Mouse (Mus musculus) midbrain, embryonic 14.5 days (tissue): ENCODE data around the gene Tdp1. TPM values are rescaled to one million over a fixed set of nuclear protein-coding genes. Genes with fewer than 3 reads are reported as not detected.
A peak's percentile ranks its signal among the peaks of the same experiment; 100 is the strongest.

Experiments used
- ATAC-seq: fragments of 200-750 bp; cut with Nextera tagmentation; 2 replicates; pipeline ENCODE4 v1.8.0; 2017; ENCODE audit warnings: moderate number of reproducible peaks, moderate library complexity; ENCODE audit not compliant: low FRiP score, low TSS enrichment
- DNase-seq: peaks from one replicate; pipeline ENCODE4 v3.0.0-alpha.2; 2015
- H3K27ac ChIP-seq: fragments of 300-500 bp; sonication (generic); replicated peaks from 2 replicates; pipeline ENCODE4 v1.5.1; 2014; ENCODE audit warnings: mild to moderate bottlenecking, low read depth, low read length, moderate library complexity
- H3K27me3 ChIP-seq: fragments of 300-500 bp; sonication (generic); 2 replicates; pipeline ENCODE4 v1.6.1; 2014; ENCODE audit warnings: low read length, control low read depth, mixed read lengths; ENCODE audit not compliant: control insufficient read depth, insufficient read depth
- H3K36me3 ChIP-seq: fragments of 300-500 bp; sonication (generic); 2 replicates; pipeline ENCODE4 v1.6.1; 2014; ENCODE audit warnings: low read length, control low read depth; ENCODE audit not compliant: control insufficient read depth, insufficient read depth
- H3K4me1 ChIP-seq: fragments of 300-500 bp; sonication (generic); 2 replicates; pipeline ENCODE4 v1.6.1; 2014; ENCODE audit warnings: mild to moderate bottlenecking, antibody characterized with exemption, low read length, control low read depth; ENCODE audit not compliant: control insufficient read depth, insufficient read depth
- H3K4me2 ChIP-seq: fragments of 300-500 bp; sonication (generic); 2 replicates; pipeline ENCODE4 v1.6.1; 2014; ENCODE audit warnings: mild to moderate bottlenecking, low read length, moderate library complexity
- H3K4me3 ChIP-seq: fragments of 300-500 bp; sonication (generic); replicated peaks from 2 replicates; pipeline ENCODE4 v1.5.1; 2014; ENCODE audit warnings: low read depth, low read length
- H3K9ac ChIP-seq: fragments of 300-500 bp; sonication (generic); replicated peaks from 2 replicates; pipeline ENCODE4 v1.6.1; 2014; ENCODE audit warnings: mild to moderate bottlenecking, low read length, moderate library complexity
- H3K9me3 ChIP-seq: fragments of 300-500 bp; sonication (generic); 2 replicates; pipeline ENCODE4 v1.6.1; 2016; ENCODE audit warnings: low read length, control low read depth, mixed read lengths; ENCODE audit not compliant: control insufficient read depth
- whole genome bisulfite sequencing: fragments of 180-500 bp; shearing (Covaris S2); extraction: QIAGEN DNeasy Blood & Tissue Kit; methylation state at CpG from one replicate; pipeline ENCODE4 v1.1.7; 2014; 5-methylcytosine and 5-hydroxymethylcytosine counted together
- polyA plus RNA-seq: library from polyadenylated mRNA; unstranded; fragments of >200 nt; fragmentation: Nextera tagmentation; extraction: Ambion mirVana; gene quantifications from 2 replicates; pipeline ENCODE4 v1.2.1, GENCODE M21; 2014

The Tdp1 gene
- polyA plus RNA-seq, 1 experiment from 2014 or later, result 62.1 TPM

- ATAC-seq, result no peak
- Histone ChIP-seq H3K4me1 (peaks cover 15% of the 10 kb centered on the region), H3K27me3 (no peaks in the 10 kb centered on the region), H3K4me2 (no peak overlapping the region), H3K36me3 (no peaks in the 10 kb centered on the region), H3K27ac (no peak overlapping the region), H3K9ac (no peak overlapping the region), H3K9me3 (no peaks in the 10 kb centered on the region), H3K4me3 (no peak overlapping the region)
- 46% methylated on average over 9 of the region's 9 CpGs for whole genome bisulfite sequencing
- DNase-seq, result peak; percentile 59
Observed at GRCm38 (mm10) chr12:99856011-99856410, 28.3 kb upstream of the Tdp1 start.

GRCm38 (mm10) chr12:99858664-99859063 is 25.7 kb upstream of the Tdp1 start:
- Histone ChIP-seq H3K9ac (no peak overlapping the region), H3K4me3 (no peak overlapping the region), H3K4me1 (peaks cover 7% of the 10 kb centered on the region; the same call in 1 of the 2 replicates), H3K4me2 (no peak overlapping the region), H3K27ac (no peak overlapping the region), H3K27me3 (no peaks in the 10 kb centered on the region), H3K9me3 (no peaks in the 10 kb centered on the region), H3K36me3 (no peaks in the 10 kb centered on the region)
- ATAC-seq, result no peak
- 91% methylated on average over 5 of the region's 5 CpGs for WGBS
- DNase-seq, result no peak

- no peaks in the 10 kb centered on the region for H3K36me3 ChIP-seq
- no peak overlapping the region for H3K9ac ChIP-seq
- no peak for ATAC-seq
- no peaks in the 10 kb centered on the region for H3K27me3 ChIP-seq
- 78% methylated on average over 3 of the region's 3 CpGs for WGBS
- no peak overlapping the region for H3K4me3 ChIP-seq
- H3K9me3 ChIP-seq, result no peaks in the 10 kb centered on the region
- peaks cover 7% of the 10 kb centered on the region; the same call in 1 of the 2 replicates for H3K4me1 ChIP-seq
- no peak overlapping the region for H3K4me2 ChIP-seq
- H3K27ac ChIP-seq, result no peak overlapping the region
- DNase-seq, result no peak
Observed at GRCm38 (mm10) chr12:99859391-99860100, 24.8 kb upstream of the Tdp1 start.

GRCm38 (mm10) chr12:99860981-99861380 is 23.3 kb upstream of the Tdp1 start:
- H3K27ac ChIP-seq, result no peak overlapping the region
- no peak for ATAC-seq

GRCm38 (mm10) chr12:99864613-99865012 is 19.7 kb upstream of the Tdp1 start:
- H3K36me3 ChIP-seq, result no peaks in the 10 kb centered on the region
- H3K4me2 ChIP-seq, result no peak overlapping the region
- DNase-seq (no peak), ATAC-seq (no peak)
- no peaks in the 10 kb centered on the region for H3K4me1 ChIP-seq
- H3K4me3 ChIP-seq, result no peak overlapping the region
- no peaks in the 10 kb centered on the region for H3K9me3 ChIP-seq
- H3K27ac ChIP-seq, result no peak overlapping the region
- H3K9ac ChIP-seq, result no peak overlapping the region
- no peaks in the 10 kb centered on the region for H3K27me3 ChIP-seq

More at GRCm38 (mm10) chr12:99860981-99861380, 23.3 kb upstream of the Tdp1 start:
- H3K36me3 ChIP-seq, result no peaks in the 10 kb centered on the region
- peaks cover 6% of the 10 kb centered on the region; the same call in 1 of the 2 replicates for H3K4me1 ChIP-seq
- no peaks in the 10 kb centered on the region for H3K27me3 ChIP-seq
- H3K4me2 ChIP-seq, result no peak overlapping the region
- WGBS, result 78% methylated on average over 4 of the region's 4 CpGs
- H3K4me3 ChIP-seq, result no peak overlapping the region
- H3K9ac ChIP-seq, result no peak overlapping the region
- H3K9me3 ChIP-seq, result no peaks in the 10 kb centered on the region
- DNase-seq, result peak; percentile 82

- Histone ChIP-seq H3K36me3 (no peaks in the 10 kb centered on the region), H3K27ac (no peak overlapping the region), H3K9me3 (no peaks in the 10 kb centered on the region), H3K9ac (no peak overlapping the region), H3K4me1 (no peaks in the 10 kb centered on the region), H3K4me2 (no peak overlapping the region), H3K27me3 (no peaks in the 10 kb centered on the region), H3K4me3 (no peak overlapping the region)
- WGBS, result 90% methylated on average over 1 of the region's 1 CpGs
- no peak for ATAC-seq
- no peak for DNase-seq
Observed at GRCm38 (mm10) chr12:99868821-99869220, 15.5 kb upstream of the Tdp1 start.

- ATAC-seq (no peak), DNase-seq (no peak)
- H3K4me2 ChIP-seq, result no peak overlapping the region
- H3K9ac ChIP-seq, result no peak overlapping the region
- no peak overlapping the region for H3K4me3 ChIP-seq
- H3K9me3 ChIP-seq, result no peaks in the 10 kb centered on the region
- H3K4me1 ChIP-seq, result no peaks in the 10 kb centered on the region
- 38% methylated on average over 3 of the region's 3 CpGs for WGBS
- no peaks in the 10 kb centered on the region for H3K36me3 ChIP-seq
- no peak overlapping the region for H3K27ac ChIP-seq
- no peaks in the 10 kb centered on the region for H3K27me3 ChIP-seq
Observed at GRCm38 (mm10) chr12:99873443-99873842, 10.9 kb upstream of the Tdp1 start.

- ATAC-seq (no peak), DNase-seq (no peak)
- 84% methylated on average over 6 of the region's 6 CpGs for WGBS
- Histone ChIP-seq H3K4me1 (no peaks in the 10 kb centered on the region), H3K9me3 (no peaks in the 10 kb centered on the region), H3K4me3 (no peak overlapping the region), H3K36me3 (no peaks in the 10 kb centered on the region), H3K9ac (no peak overlapping the region), H3K27me3 (no peaks in the 10 kb centered on the region), H3K4me2 (no peak overlapping the region), H3K27ac (no peak overlapping the region)
Observed at GRCm38 (mm10) chr12:99874609-99875008, 9.7 kb upstream of the Tdp1 start.

- peaks cover 14% of the 10 kb centered on the region for H3K4me1 ChIP-seq
Observed at GRCm38 (mm10) chr12:99883000-99883712, 1.2 kb upstream of the Tdp1 start.

More at GRCm38 (mm10) chr12:99883000-99883712, 1.2 kb upstream of the Tdp1 start:
- H3K36me3 ChIP-seq, result no peaks in the 10 kb centered on the region
- peak; percentile 94 for ATAC-seq
- peak overlapping the region; percentile 93 for H3K4me2 ChIP-seq
- DNase-seq, result peak; percentile 97
- no peaks in the 10 kb centered on the region for H3K27me3 ChIP-seq
- under 1% methylated on average over 38 of the region's 38 CpGs for WGBS
- peak overlapping the region; percentile 80 for H3K9ac ChIP-seq
- H3K9me3 ChIP-seq, result no peaks in the 10 kb centered on the region
- H3K4me3 ChIP-seq, result peak overlapping the region; percentile 73
- peak overlapping the region; percentile 82; the same call in 1 of the 2 replicates for H3K27ac ChIP-seq
